Mouse (Mus musculus): ENCODE results near the gene Nol9.
"Not testable (repeated sequence)": the region's sequence is repeated elsewhere in the genome, so short reads cannot be mapped to it uniquely, and the experiment has no call there.

The Nol9 gene

GRCm38 (mm10) chr4:152011171-152011760, 27.9 kb upstream of the Nol9 start:
- DNase-seq = no peak

GRCm38 (mm10) chr4:152012109-152012508, 27.0 kb upstream of the Nol9 start:
- DNase-seq = no peak

- no peak for DNase-seq
Measured at GRCm38 (mm10) chr4:152013036-152013813, 25.9 kb upstream of the Nol9 start.

GRCm38 (mm10) chr4:152019073-152019472, 20.0 kb upstream of the Nol9 start:
- DNase-seq = no peak

GRCm38 (mm10) chr4:152020024-152020423, 19.1 kb upstream of the Nol9 start:
- DNase-seq = no peak

GRCm38 (mm10) chr4:152021568-152022097, 17.5 kb upstream of the Nol9 start:
- DNase-seq = no peak

GRCm38 (mm10) chr4:152022506-152022905, 16.6 kb upstream of the Nol9 start:
- DNase-seq = peak in 1 of 2 experiments; percentile 39

- DNase-seq = no peak
Measured at GRCm38 (mm10) chr4:152024525-152024924, 14.6 kb upstream of the Nol9 start.

GRCm38 (mm10) chr4:152026751-152027508, 12.2 kb upstream of the Nol9 start:
- no peak for DNase-seq

- peak; percentile 95 to 96 for DNase-seq
Measured at GRCm38 (mm10) chr4:152027524-152027923, 11.6 kb upstream of the Nol9 start, which contains the start of gene Zbtb48. Gene Zbtb48 (minus strand): TSS chr4:152027671.

- no peak for DNase-seq
Measured at GRCm38 (mm10) chr4:152028456-152028855, 10.7 kb upstream of the Nol9 start.

GRCm38 (mm10) chr4:152029087-152029486, 10.0 kb upstream of the Nol9 start:
- no peak for DNase-seq

- no peak for DNase-seq
Measured at GRCm38 (mm10) chr4:152029997-152030396, 9.1 kb upstream of the Nol9 start.

GRCm38 (mm10) chr4:152032922-152033321, 6.2 kb upstream of the Nol9 start:
- DNase-seq = no peak

GRCm38 (mm10) chr4:152036464-152036863, 2.7 kb upstream of the Nol9 start:
- DNase-seq = not testable (repeated sequence)

GRCm38 (mm10) chr4:152038225-152038984, 716 bp upstream of the Nol9 start, which contains the start of gene Tas1r1:
Gene Tas1r1 (minus strand): TSS chr4:152038568.
- DNase-seq = no peak

GRCm38 (mm10) chr4:152039831-152040310, 750 bp downstream of the Nol9 start:
- DNase-seq = no peak

GRCm38 (mm10) chr4:152041924-152042641, 3.0 kb downstream of the Nol9 start:
- DNase-seq = no peak

GRCm38 (mm10) chr4:152043171-152043570, 4.0 kb downstream of the Nol9 start:
- no peak for DNase-seq

- no peak for DNase-seq
Measured at GRCm38 (mm10) chr4:152044609-152045008, 5.5 kb downstream of the Nol9 start.

GRCm38 (mm10) chr4:152062390-152063110, 23.4 kb downstream of the Nol9 start:
- no peak for DNase-seq
